Mouse (Mus musculus) lung, embryonic 15.5 days (tissue): ENCODE measurements around the gene Dcxr. TPM values are rescaled to one million over a fixed set of nuclear protein-coding genes. Genes with fewer than 3 reads are reported as not detected.

Source experiments
- ATAC-seq: fragments of 200-750 bp; cut with Nextera tagmentation; 2 replicates; pipeline ENCODE4 v1.8.0; 2017; ENCODE audit warnings: moderate number of reproducible peaks, borderline replicate concordance; ENCODE audit not compliant: low FRiP score, low TSS enrichment; ENCODE audit errors: extremely low read depth
- H3K27ac ChIP-seq: fragments of 300-500 bp; sonication (generic); 2 replicates; pipeline ENCODE4 v1.5.1; 2015; ENCODE audit warnings: moderate library complexity, mild to moderate bottlenecking, inconsistent platforms
- H3K27me3 ChIP-seq: fragments of 300-500 bp; sonication (generic); 2 replicates; pipeline ENCODE4 v1.6.1; 2015; ENCODE audit warnings: inconsistent platforms
- H3K36me3 ChIP-seq: fragments of 300-500 bp; sonication (generic); 2 replicates; pipeline ENCODE4 v1.6.1; 2015; ENCODE audit warnings: inconsistent platforms
- H3K4me1 ChIP-seq: fragments of 300-500 bp; sonication (generic); 2 replicates; pipeline ENCODE4 v1.6.1; 2015; ENCODE audit warnings: inconsistent platforms
- H3K4me2 ChIP-seq: fragments of 300-500 bp; sonication (generic); 2 replicates; pipeline ENCODE4 v1.6.1; 2015; ENCODE audit warnings: inconsistent platforms, mild to moderate bottlenecking, moderate library complexity
- H3K4me3 ChIP-seq: fragments of 300-500 bp; sonication (generic); 2 replicates; pipeline ENCODE4 v1.5.1; 2015; ENCODE audit warnings: mild to moderate bottlenecking, inconsistent platforms
- H3K9ac ChIP-seq: fragments of 300-500 bp; sonication (generic); 2 replicates; pipeline ENCODE4 v1.6.1; 2015; ENCODE audit warnings: inconsistent platforms
- H3K9me3 ChIP-seq: fragments of 300-500 bp; sonication (generic); 2 replicates; pipeline ENCODE4 v1.6.1; 2016; ENCODE audit warnings: inconsistent platforms
- WGBS: fragments of 180-500 bp; shearing (Covaris S2); methylation state at CpG from one replicate; pipeline ENCODE4 v1.1.7; 2015; 5-methylcytosine and 5-hydroxymethylcytosine counted together
- polyA plus RNA-seq: library from polyadenylated mRNA; unstranded; fragments of >200 nt; fragmentation: Nextera tagmentation; extraction: Ambion mirVana; gene quantifications from 2 replicates; pipeline ENCODE4 v1.2.1, GENCODE M21; 2015

Gene Dcxr
- polyA plus RNA-seq, 1 experiment from 2014 or later, result 55.1 TPM

GRCm38 (mm10) chr11:120714546-120714945 lies 12.5 kb downstream of the Dcxr start:
- H3K27ac ChIP-seq, result no peak overlapping the region

GRCm38 (mm10) chr11:120713580-120714518 lies 13.2 kb downstream of the Dcxr start, which contains the start of the genes Cenpx and Lrrc45:
Gene Cenpx, minus strand, starts transcription at chr11:120713738.
Gene Lrrc45, plus strand, starts transcription at chr11:120713925.
- H3K27me3 ChIP-seq, result no peaks in the 10 kb centered on the region
- no peaks in the 10 kb centered on the region for H3K9me3 ChIP-seq
- peak within 1 kb of the TSS; percentile 58 for H3K4me3 ChIP-seq
- peak within 1 kb of the TSS; percentile 94 for H3K4me2 ChIP-seq
- peaks cover 33% of the 10 kb centered on the region for H3K4me1 ChIP-seq
- H3K9ac ChIP-seq, result peak within 1 kb of the TSS; percentile 66
- H3K36me3 ChIP-seq, result peaks cover 26% of the 10 kb centered on the region
- peak; percentile 95 for ATAC-seq
- H3K27ac ChIP-seq, result peak within 1 kb of the TSS; percentile 73
- WGBS, result 2% methylated on average over 53 of the region's 53 CpGs

More at GRCm38 (mm10) chr11:120714546-120714945, 12.5 kb downstream of the Dcxr start:
- no peak for ATAC-seq
- H3K9me3 ChIP-seq, result no peaks in the 10 kb centered on the region
- peak overlapping the region; percentile 94 for H3K4me2 ChIP-seq
- peaks cover 27% of the 10 kb centered on the region for H3K4me1 ChIP-seq
- H3K36me3 ChIP-seq, result peaks cover 29% of the 10 kb centered on the region
- peak overlapping the region; percentile 66 for H3K9ac ChIP-seq
- H3K27me3 ChIP-seq, result no peaks in the 10 kb centered on the region
- WGBS, result 28% methylated on average over 10 of the region's 10 CpGs
- peak overlapping the region; percentile 58 for H3K4me3 ChIP-seq

GRCm38 (mm10) chr11:120712771-120713568 lies 14.1 kb downstream of the Dcxr start:
- H3K9me3 ChIP-seq, result no peaks in the 10 kb centered on the region
- under 1% methylated on average over 38 of the region's 38 CpGs for WGBS
- H3K27me3 ChIP-seq, result no peaks in the 10 kb centered on the region
- H3K4me3 ChIP-seq, result peak overlapping the region; percentile 58
- H3K27ac ChIP-seq, result peak overlapping the region; percentile 73
- peak; percentile 32 for ATAC-seq
- peak overlapping the region; percentile 94 for H3K4me2 ChIP-seq
- H3K9ac ChIP-seq, result peak overlapping the region; percentile 55
- peaks cover 35% of the 10 kb centered on the region for H3K4me1 ChIP-seq
- H3K36me3 ChIP-seq, result peaks cover 18% of the 10 kb centered on the region; the same call in 1 of the 2 replicates

GRCm38 (mm10) chr11:120711980-120712604 lies 15.0 kb downstream of the Dcxr start:
- Histone ChIP-seq H3K27ac (no peak overlapping the region), H3K4me3 (peak overlapping the region; percentile 58; the same call in 1 of the 2 replicates), H3K9ac (0 out of 2 replicates have a peak overlapping the region, but pooled peaks have one; percentile 55), H3K27me3 (no peaks in the 10 kb centered on the region), H3K36me3 (peaks cover 10% of the 10 kb centered on the region; the same call in 1 of the 2 replicates), H3K4me2 (peak overlapping the region; percentile 94), H3K4me1 (peaks cover 42% of the 10 kb centered on the region), H3K9me3 (no peaks in the 10 kb centered on the region)
- 56% methylated on average over 8 of the region's 8 CpGs for WGBS
- no peak for ATAC-seq

- Histone ChIP-seq H3K4me1 (peaks cover 55% of the 10 kb centered on the region), H3K9ac (no peak overlapping the region), H3K9me3 (no peaks in the 10 kb centered on the region), H3K36me3 (peaks cover 3% of the 10 kb centered on the region; the same call in 1 of the 2 replicates), H3K4me2 (no peak overlapping the region), H3K4me3 (no peak overlapping the region), H3K27ac (no peak overlapping the region), H3K27me3 (no peaks in the 10 kb centered on the region)
- 65% methylated on average over 5 of the region's 5 CpGs for WGBS
- no peak for ATAC-seq
These were observed 16.4 kb downstream of the Dcxr start for GRCm38 (mm10) chr11:120710672-120711071.

GRCm38 (mm10) chr11:120709551-120709950 lies 17.5 kb downstream of the Dcxr start:
- H3K4me3 ChIP-seq, result no peak overlapping the region
- WGBS, result 43% methylated on average over 2 of the region's 2 CpGs
- H3K4me2 ChIP-seq, result no peak overlapping the region
- H3K27ac ChIP-seq, result no peak overlapping the region
- H3K4me1 ChIP-seq, result peaks cover 60% of the 10 kb centered on the region
- H3K36me3 ChIP-seq, result no peaks in the 10 kb centered on the region
- H3K9ac ChIP-seq, result no peak overlapping the region; the same call in 1 of the 2 replicates
- no peak for ATAC-seq
- H3K9me3 ChIP-seq, result no peaks in the 10 kb centered on the region
- H3K27me3 ChIP-seq, result no peaks in the 10 kb centered on the region

GRCm38 (mm10) chr11:120707969-120708368 lies 19.1 kb downstream of the Dcxr start:
- Histone ChIP-seq H3K4me3 (no peak overlapping the region), H3K4me1 (peaks cover 68% of the 10 kb centered on the region), H3K9me3 (no peaks in the 10 kb centered on the region), H3K9ac (no peak overlapping the region), H3K27me3 (no peaks in the 10 kb centered on the region), H3K27ac (no peak overlapping the region; the same call in 1 of the 2 replicates), H3K36me3 (peaks cover 5% of the 10 kb centered on the region; the same call in 1 of the 2 replicates), H3K4me2 (no peak overlapping the region)
- 31% methylated on average over 5 of the region's 5 CpGs for WGBS
- ATAC-seq, result no peak

- WGBS, result 11% methylated on average over 12 of the region's 12 CpGs
- peak overlapping the region; percentile 11 for H3K27ac ChIP-seq
- no peak for ATAC-seq
These were observed 19.9 kb downstream of the Dcxr start for GRCm38 (mm10) chr11:120707225-120707624.

GRCm38 (mm10) chr11:120706120-120706519 lies 21.0 kb downstream of the Dcxr start:
- Histone ChIP-seq H3K4me3 (no peak overlapping the region), H3K27ac (peak overlapping the region; percentile 17), H3K27me3 (no peaks in the 10 kb centered on the region), H3K9ac (no peak overlapping the region), H3K36me3 (peaks cover 11% of the 10 kb centered on the region), H3K4me2 (no peak overlapping the region), H3K4me1 (peaks cover 56% of the 10 kb centered on the region), H3K9me3 (no peaks in the 10 kb centered on the region)
- WGBS, result 46% methylated on average over 5 of the region's 5 CpGs
- ATAC-seq, result no peak

More at GRCm38 (mm10) chr11:120707225-120707624, 19.9 kb downstream of the Dcxr start:
- H3K4me1 ChIP-seq, result peaks cover 61% of the 10 kb centered on the region
- H3K9me3 ChIP-seq, result no peaks in the 10 kb centered on the region
- peaks cover 10% of the 10 kb centered on the region for H3K36me3 ChIP-seq
- H3K4me3 ChIP-seq, result no peak overlapping the region
- no peak overlapping the region for H3K4me2 ChIP-seq
- no peak overlapping the region for H3K9ac ChIP-seq
- no peaks in the 10 kb centered on the region for H3K27me3 ChIP-seq

- no peaks in the 10 kb centered on the region for H3K9me3 ChIP-seq
- 35% methylated on average over 8 of the region's 8 CpGs for WGBS
- peaks cover 55% of the 10 kb centered on the region for H3K4me1 ChIP-seq
- H3K4me2 ChIP-seq, result no peak overlapping the region
- ATAC-seq, result peak; percentile 50
- no peak overlapping the region for H3K4me3 ChIP-seq
- H3K9ac ChIP-seq, result no peak overlapping the region
- no peaks in the 10 kb centered on the region for H3K27me3 ChIP-seq
- H3K36me3 ChIP-seq, result peaks cover 15% of the 10 kb centered on the region
- H3K27ac ChIP-seq, result peak overlapping the region; percentile 26
These were observed 22.4 kb downstream of the Dcxr start for GRCm38 (mm10) chr11:120704486-120705325.
